Mouse (Mus musculus): Measurements from ENCODE around the gene Hpcal4. TPM values are rescaled to one million over a fixed set of nuclear protein-coding genes. Genes with fewer than 3 reads are reported as not detected.

Gene Hpcal4
- polyA plus RNA-seq (2017; shearing (Covaris generic)): 0.61 TPM

GRCm38 (mm10) chr4:123182328-123183238 lies at the start of gene Hpcal4:
Gene Hpcal4, plus strand, starts transcription at chr4:123183227.

GRCm38 (mm10) chr4:123139513-123140154 lies 43.4 kb upstream of the Hpcal4 start, which contains the start of gene Ppie:
Gene Ppie, minus strand, starts transcription at chr4:123139951.

GRCm38 (mm10) chr4:123201186-123202093 lies 18.4 kb downstream of the Hpcal4 start, which contains the start of gene Nt5c1a:
Gene Nt5c1a, plus strand, starts transcription at chr4:123201504.

GRCm38 (mm10) chr4:123233492-123234084 lies 50.6 kb downstream of the Hpcal4 start, which contains the start of gene Heyl:
Gene Heyl, plus strand, starts transcription at chr4:123233556.

Other genes with a start within 250 kb of the Hpcal4 start
- 5.4 TPM for gene Mfsd2a, start 222.0 kb upstream of the Hpcal4 start, polyA plus RNA-seq (2017; shearing (Covaris generic))
- gene Mycl, start 187.6 kb upstream of the Hpcal4 start, polyA plus RNA-seq (2017; shearing (Covaris generic)): 0.56 TPM
- 22.5 TPM for gene Trit1, start 166.6 kb upstream of the Hpcal4 start, polyA plus RNA-seq (2017; shearing (Covaris generic))
- gene Bmp8b, start 78.1 kb upstream of the Hpcal4 start, polyA plus RNA-seq (2017; shearing (Covaris generic)): not detected
- not detected for gene Oxct2b, start 67.0 kb upstream of the Hpcal4 start, polyA plus RNA-seq (2017; shearing (Covaris generic))
- 73.8 TPM for gene Ppie, start 43.3 kb upstream of the Hpcal4 start, polyA plus RNA-seq (2017; shearing (Covaris generic))
- not detected for gene Nt5c1a, start 18.3 kb downstream of the Hpcal4 start, polyA plus RNA-seq (2017; shearing (Covaris generic))
- not detected for gene Heyl, start 50.3 kb downstream of the Hpcal4 start, polyA plus RNA-seq (2017; shearing (Covaris generic))
- gene Pabpc4, start 79.1 kb downstream of the Hpcal4 start, polyA plus RNA-seq (2017; shearing (Covaris generic)): 7.7 TPM
- gene Oxct2a, start 140.4 kb downstream of the Hpcal4 start, polyA plus RNA-seq (2017; shearing (Covaris generic)): not detected
- not detected for gene Bmp8a, start 160.0 kb downstream of the Hpcal4 start, polyA plus RNA-seq (2017; shearing (Covaris generic))

Measured in effector memory CD4-positive, alpha-beta T cell, adult 7 months (primary cell).